Mouse (Mus musculus): Measurements from ENCODE around the gene Drd4.

Drd4 gene

GRCm38 (mm10) chr7:141335682-141336081 lies 43.9 kb downstream of the Drd4 start:
- no peak for DNase-seq (ENCODE audit: low spot score)

DNA sequence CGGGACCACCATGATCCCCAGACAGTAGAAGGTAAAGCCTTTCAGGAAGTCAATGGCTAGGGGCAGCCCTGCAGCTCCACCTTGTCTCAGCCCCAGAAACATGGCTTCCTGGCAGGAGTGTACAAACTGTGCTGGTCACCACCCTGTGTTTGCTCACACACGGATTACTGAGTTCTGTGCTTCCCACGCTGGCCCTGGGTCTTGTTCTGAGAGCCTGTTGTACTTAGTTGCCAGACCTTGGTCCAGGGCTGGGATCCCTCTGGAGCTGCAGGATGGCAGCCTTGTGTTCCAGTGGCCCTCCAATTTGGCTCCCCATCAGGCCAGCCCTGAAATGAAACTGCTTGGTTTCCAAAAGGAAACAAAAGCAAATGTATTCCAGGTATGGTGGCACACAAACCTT lies 44.5 kb downstream of the Drd4 start:
- no peak for DNase-seq (ENCODE audit: low spot score)

DNA sequence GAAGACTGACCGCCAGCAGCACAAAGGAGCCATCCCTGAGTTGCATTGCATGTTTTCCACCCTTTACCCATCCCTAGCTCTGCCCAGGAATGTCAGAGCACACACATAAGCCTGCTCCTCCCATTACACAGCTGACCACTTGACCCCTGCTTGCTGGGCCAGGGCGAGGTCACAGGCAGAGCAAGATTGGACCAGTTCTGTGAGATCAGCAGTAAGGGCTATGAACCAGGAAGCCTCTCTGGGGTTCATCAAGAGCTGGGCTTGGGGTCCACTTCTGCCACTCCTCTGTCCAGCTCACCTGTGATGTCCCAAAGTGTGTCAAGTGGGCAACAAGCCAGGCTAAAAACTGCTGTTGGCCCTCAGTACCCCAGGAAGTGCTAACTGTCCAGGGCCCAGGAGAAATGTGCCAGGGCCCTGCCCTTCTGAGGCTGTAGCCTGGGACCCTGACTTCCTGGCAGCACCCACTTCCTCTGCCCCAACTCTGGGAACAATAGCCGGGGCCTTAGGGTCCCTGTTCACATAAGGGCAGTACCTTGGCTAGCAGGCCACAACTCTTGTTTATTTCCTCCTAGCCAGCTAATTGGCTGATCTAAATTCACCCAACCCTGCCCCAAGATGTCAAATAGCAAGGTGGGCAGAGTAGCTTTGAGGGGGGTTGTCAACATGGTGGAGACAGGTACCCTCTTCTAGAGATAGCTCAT lies 46.1 kb downstream of the Drd4 start:
- DNase-seq (ENCODE audit: low spot score), result peak; percentile 16

DNA sequence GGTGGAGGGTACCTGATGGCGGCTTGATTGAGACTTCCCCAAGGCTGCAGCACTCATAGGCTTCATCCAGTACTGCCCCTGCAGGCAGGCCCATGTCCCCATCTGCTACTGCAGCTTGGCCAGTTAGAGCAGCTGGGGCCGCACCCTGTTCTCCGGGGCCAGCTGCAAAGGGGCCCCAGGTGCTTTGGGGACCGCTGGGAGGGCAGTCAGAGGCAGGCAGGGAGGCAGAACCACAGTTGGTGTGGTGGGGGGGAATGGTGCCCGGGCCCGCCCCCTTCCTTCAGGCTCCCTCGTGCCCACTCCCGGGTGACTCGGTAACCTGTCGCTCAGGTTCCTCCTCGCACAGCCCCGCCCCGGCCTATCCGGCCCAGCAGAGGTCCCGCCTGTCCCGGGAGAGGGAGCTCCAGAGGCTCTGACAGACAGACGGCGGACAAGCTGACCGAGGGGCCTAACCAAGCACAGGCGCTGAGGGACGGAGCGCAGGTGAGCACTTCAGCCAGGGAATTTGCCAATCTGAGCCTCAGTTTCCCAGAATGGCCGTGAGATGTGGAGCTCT lies 46.8 kb downstream of the Drd4 start, which contains the start of gene Eps8l2:
Eps8l2 (plus strand) TSS at position 305 of the 556 bp plus-strand sequence.
- no peak for DNase-seq (ENCODE audit: low spot score)

DNA sequence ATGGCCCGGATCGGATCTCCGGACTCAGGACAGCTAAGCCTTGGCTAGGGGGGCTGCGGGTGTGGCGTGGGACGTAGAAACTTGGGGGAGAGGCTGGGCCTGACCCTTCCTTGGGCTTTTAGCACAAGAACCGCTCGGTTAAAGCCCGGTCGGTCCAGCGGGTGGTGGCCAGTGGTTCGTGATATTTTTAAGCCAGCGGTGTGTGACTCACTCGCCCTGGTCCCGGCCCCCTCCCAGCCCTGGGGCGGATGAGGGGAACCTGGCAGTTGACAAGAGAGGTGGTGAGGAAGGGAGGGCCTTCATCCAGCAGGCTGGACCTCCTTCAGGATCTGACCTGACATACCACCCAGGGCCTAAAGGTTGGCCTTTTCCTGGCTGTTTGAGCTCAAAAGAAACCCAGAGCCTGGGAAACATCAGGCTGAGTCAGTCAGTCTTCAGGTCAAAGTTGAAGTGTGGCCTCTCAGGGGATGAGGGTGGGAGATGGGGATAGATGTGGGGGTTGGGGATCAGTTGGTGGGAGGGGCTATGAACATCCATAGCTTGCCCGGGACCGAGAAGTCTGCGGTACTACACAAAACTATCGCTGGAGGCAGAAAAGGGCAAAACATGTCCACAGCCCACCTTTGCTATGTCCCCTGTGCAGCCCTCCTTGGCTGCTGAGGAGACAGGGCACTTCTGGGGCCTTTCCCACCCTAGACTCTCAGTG lies 47.6 kb downstream of the Drd4 start:
- no peak for DNase-seq (ENCODE audit: low spot score)

DNA sequence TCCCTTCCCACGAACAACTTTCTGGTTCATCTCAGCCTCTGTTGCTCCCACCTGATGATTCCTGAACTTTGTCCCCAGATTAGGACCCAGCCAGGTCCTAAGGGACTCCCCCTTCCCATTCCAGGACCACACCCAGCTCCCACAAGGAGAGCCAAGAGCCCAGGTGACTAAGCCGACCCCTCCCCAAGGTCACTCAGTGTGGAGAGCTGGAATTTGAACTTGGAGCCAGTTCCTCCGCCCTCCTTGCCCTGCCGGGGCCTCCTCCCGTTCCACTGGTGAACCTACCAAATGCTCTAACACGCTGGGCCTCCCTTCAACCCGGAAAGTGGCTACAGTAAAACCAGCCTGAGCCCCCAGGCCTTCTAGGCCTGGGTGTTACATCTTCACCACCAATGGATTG lies 48.2 kb downstream of the Drd4 start:
- DNase-seq (ENCODE audit: low spot score), result no peak

- no peak for DNase-seq (ENCODE audit: low spot score)
Measured at GRCm38 (mm10) chr7:141340476-141340875, 48.7 kb downstream of the Drd4 start.

GRCm38 (mm10) chr7:141341689-141342226 lies 50.0 kb downstream of the Drd4 start:
- no peak for DNase-seq (ENCODE audit: low spot score)

- DNase-seq (ENCODE audit: low spot score), result peak; percentile 34
Measured at GRCm38 (mm10) chr7:141343230-141343629, 51.4 kb downstream of the Drd4 start.

GRCm38 (mm10) chr7:141343696-141344095 lies 51.9 kb downstream of the Drd4 start:
- no peak for DNase-seq (ENCODE audit: low spot score)

DNA sequence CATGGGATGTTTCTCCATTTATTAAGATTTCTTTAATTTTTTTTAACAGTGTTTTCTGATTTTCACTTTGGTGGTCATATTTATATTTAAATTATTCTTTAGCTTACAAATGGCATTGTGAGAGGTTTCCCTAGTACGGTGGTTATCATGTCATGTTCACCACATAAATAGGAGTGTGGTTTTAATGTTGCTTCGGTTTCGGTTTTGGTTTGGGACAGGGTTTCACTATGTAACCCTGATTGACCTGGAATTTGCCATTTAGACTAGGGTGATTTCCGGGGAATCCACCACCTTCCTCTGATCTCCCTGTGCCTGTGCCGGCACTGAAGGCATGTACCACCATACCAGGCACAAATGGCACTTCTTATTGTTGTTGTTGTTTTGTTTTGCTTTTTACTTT lies 53.0 kb downstream of the Drd4 start:
- no peak for DNase-seq (ENCODE audit: low spot score)

Measured in adipocyte (in vitro differentiated cells).